Mouse (Mus musculus) left cerebral cortex, postnatal 36 days (tissue): ENCODE measurements at regions not wholly inside any gene's neighbourhood (a gene's known extent, or its start where the extent isn't known, plus 50 kb on each side); places are given as distances from the start of the nearest gene placed in this dataset.
A peak's percentile ranks its signal among the peaks of the same experiment; 100 is the strongest.

Source experiments
- DNase-seq, 2 experiments: peaks; one replicate each; pipeline ENCODE4 v3.0.0; 2021 to 2022; ENCODE audit warnings: low spot score in 2 of 2, mixed read lengths in 1 of 2
- intact Hi-C: fragments of 180-260 bp; cut with DNase I; formaldehyde crosslinking; loops from one replicate; pipeline ENCODE4 v1.15.1; 2025

- intact Hi-C loops, result no loop called here
Measured at GRCm38 (mm10) chr11:20968341-20968740, 122.8 kb upstream of the Peli1 start.

DNA sequence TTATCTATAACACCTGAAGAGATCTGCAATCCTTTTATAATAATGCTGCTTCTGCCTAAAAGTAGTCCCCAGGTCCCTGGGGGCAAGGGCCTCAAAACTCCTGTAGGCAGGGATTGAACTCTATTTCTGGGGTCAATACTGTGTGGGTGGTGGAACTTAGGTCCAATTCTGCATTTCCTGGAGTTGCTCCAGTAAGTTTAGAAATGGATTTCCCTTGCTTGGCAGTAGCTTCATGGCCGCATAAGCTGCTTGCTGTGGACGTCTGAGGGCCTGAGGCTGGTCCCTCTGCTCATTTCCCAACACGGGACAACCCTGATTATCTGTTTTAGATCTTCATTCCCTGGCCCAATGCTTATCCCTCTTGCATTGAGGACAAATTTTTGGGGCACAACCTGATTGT, 118.0 kb upstream of the Peli1 start:
- intact Hi-C loops, result no loop called here
- DNase-seq, result no peak

More at GRCm38 (mm10) chr11:20968341-20968740, 122.8 kb upstream of the Peli1 start:
- DNase-seq, result no peak

- no peak for DNase-seq
- intact Hi-C loops, result no loop called here
Measured at GRCm38 (mm10) chr11:20981588-20981987, 109.5 kb upstream of the Peli1 start.

DNA sequence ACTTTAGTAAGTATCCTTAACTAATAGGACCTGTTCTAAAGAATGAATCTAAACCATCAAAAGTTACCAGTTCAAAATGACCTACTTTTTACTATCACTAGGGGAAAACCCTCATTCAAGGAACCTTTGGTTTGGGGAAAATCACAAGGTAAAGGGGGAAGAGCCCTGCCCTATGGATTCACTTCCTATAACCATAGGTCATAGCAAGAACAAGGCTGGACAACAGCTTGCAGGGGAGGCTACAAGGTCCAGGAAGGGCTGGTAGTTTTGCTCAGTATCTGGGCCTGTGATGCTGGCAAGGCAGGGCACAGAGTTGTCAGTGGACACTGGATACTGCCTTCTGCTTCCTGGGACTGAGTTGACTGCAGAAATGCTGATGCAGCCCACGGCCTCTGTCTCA, 109.1 kb upstream of the Peli1 start:
- no peak for DNase-seq
- intact Hi-C loops, result no loop called here

- intact Hi-C loops, result no loop called here
- DNase-seq, result no peak
Measured at GRCm38 (mm10) chr11:20982500-20982899, 108.6 kb upstream of the Peli1 start.

DNA sequence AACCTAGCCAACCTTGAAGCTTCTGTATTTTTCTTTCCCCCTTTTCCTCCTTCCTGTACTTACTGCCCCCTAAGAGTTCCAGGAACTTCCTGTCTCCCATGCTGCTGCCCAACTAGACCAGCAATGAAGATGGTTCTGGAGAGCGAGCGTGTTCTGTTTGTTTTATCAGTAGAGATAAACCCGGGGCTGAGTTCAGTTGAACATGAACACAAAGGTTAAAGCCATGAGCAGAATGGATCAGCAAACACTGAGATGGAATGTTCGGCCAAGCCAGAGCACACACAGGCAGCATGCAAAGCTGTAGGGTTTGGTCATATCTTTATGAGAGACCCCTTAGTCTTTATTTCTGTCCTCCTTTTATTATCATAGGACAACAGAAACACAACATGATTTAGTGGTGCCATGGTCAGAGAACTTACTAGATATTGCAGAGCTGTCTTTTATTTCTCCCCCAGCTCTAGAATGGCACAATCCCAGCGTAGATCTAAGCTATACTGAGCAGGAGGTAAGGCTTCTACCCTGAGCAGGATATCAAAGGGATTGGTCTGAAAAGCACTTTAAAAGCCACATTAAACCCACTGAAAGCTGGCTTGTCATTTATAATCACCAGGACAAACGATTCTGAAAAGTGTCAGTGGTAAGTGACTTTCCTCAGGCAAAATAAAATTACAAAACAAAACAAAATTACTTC, 105.9 kb upstream of the Peli1 start:
- intact Hi-C loops, result no loop called here
- DNase-seq, result no peak

DNA sequence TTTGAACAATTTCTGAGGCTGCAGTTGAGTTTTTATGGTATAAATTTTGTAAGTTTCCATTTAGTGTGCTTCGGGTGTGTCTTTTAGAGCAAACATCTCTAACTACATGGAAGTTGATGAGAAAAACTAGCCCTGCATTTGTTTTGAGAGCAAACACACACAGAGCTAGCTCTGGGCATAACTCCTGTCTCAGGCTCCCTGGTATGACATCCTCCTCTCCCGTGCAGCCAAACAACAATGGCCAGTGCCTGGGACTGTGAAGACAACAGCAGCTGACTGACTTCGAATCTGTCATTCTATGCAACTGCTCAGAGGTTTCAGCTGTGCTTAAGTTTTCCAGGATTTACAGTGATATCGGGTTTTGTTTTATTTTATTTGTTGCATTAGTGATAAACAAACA, 105.3 kb upstream of the Peli1 start:
- intact Hi-C loops, result no loop called here
- no peak for DNase-seq

- DNase-seq, result no peak
- intact Hi-C loops, result no loop called here
Measured at GRCm38 (mm10) chr11:20987171-20987815, 103.8 kb upstream of the Peli1 start.

DNA sequence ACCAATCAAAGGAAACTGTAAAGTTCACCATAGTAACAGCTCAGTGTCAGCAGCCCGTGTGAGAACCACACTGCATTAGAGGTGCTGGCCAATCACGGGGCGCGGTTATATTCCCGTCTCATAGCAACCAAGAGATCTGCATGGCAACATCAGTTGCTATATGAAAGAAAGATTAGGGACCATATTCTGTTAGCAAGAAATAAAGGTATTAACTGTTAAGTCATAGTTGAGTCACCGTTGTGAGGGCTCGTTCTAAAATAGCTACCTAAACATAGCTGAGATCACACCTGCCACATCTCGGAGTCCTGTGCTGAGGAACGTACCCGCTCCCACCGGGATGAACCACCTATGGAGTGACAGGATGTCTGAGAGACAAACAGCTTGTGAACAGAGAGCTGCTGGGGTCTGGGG, 103.2 kb upstream of the Peli1 start:
- intact Hi-C loops, result no loop called here
- DNase-seq, result peak; percentile 61 to 67

- intact Hi-C loops, result no loop called here
- no peak for DNase-seq
Measured at GRCm38 (mm10) chr11:20988871-20989270, 102.2 kb upstream of the Peli1 start.

DNA sequence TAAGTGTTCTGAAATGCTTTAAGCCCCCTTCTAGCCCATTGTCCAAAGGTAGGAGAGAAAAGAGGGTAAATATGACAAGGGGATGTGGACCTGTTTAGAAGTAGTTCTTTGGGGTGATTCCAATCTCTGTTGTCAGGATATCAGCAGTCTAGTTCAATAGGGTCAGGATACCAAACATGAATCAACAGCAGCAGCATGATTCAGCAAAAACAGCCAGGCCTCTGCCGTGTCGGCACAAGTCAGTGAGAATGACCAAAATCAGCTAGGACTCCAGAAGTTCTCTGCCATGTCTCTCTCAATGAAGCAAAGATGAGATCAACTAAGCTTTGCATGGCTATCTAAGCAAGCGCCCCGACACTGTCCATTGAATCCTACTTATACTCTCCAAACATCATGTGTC, 97.5 kb upstream of the Peli1 start:
- intact Hi-C loops, result loop anchor here (5.0 to 10.0 kb wide), 3 partner anchors 76 to 181 kb away; partner anchors contain the start of gene Peli1
- no peak for DNase-seq

- intact Hi-C loops, result no loop called here
Measured at GRCm38 (mm10) chr11:21001400-21001799, 89.7 kb upstream of the Peli1 start.

GRCm38 (mm10) chr11:21007222-21007621, 83.9 kb upstream of the Peli1 start:
- no peak for DNase-seq
- intact Hi-C loops, result loop anchor here (5.0 kb wide), 1 partner anchor 85 kb away; the partner anchor contains the start of gene Peli1

More at GRCm38 (mm10) chr11:21001400-21001799, 89.7 kb upstream of the Peli1 start:
- DNase-seq, result no peak

DNA sequence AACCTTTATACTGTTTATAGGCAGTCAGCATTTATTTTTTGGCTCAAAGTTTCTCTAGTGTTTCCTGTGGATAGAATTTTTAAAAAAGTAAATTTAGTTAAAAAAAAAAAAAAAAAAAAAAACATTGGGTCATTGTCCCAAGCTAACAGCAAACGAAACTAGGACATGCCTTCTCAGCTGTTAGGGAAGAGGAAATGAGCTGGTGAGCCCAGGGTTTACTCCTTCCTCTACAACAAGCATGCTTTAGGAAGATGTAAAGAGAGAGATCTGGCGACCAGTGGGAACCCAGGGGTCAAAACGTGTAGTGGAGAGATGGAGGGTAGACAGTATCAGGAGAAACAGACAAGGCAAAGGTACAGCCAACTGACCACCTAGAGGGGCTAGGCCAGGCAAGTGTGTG, 81.6 kb upstream of the Peli1 start:
- no peak for DNase-seq
- intact Hi-C loops, result loop anchor here (5.0 kb wide), 1 partner anchor 83 kb away; the partner anchor contains the start of gene Peli1

- no peak for DNase-seq
- intact Hi-C loops, result no loop called here
Measured at GRCm38 (mm10) chr11:21010867-21011266, 80.2 kb upstream of the Peli1 start.

DNA sequence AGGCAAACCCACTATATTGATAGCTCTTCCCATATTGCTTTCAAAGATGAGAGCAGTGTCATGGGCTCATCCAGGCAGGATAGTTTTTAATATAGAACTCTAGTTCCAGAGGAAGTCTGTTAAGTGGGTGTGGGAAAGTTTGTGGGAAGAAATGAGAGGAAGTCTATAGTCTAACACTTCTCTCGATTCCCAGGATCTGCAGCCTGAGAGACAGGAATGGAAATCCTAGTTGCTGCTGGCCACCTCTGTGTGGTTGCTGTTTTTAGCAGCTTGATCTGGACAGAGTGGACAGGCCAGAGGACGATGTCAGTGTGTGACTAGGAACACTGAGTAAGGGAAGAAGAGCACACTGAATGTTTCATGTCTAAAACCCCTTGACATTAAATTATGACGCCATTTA, 76.8 kb upstream of the Peli1 start:
- intact Hi-C loops, result no loop called here
- no peak for DNase-seq

GRCm38 (mm10) chr11:21015536-21015935, 75.6 kb upstream of the Peli1 start:
- intact Hi-C loops, result no loop called here
- no peak for DNase-seq

DNA sequence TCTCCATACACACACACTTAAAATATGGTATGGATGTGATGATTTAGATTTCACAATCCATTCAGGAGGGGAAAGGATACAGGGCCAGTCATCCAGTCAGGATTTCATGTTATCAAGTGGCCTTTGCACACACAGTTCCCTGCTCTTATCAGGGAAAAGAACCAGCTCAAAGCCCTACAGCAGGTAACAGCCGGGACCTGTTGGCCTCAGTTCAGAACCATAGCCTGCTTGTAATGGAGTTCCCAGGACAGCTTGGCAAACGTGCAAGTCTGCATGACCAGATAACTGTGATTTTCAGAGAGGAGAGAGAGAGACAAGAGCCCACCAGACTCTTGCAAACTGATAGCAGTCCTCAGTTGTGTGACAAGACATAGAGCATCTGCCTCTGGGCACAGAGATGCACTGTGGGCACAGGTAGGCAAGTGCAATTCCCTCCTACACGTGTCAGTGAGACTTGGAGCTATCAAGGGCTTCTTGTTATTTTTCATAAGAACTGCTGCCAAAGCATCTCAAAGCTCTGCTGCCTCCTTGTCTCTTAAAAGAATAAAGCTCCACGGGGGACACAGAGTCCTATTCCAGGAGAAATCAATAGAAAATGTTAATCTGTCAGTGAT, 74.9 kb upstream of the Peli1 start:
- no peak for DNase-seq

DNA sequence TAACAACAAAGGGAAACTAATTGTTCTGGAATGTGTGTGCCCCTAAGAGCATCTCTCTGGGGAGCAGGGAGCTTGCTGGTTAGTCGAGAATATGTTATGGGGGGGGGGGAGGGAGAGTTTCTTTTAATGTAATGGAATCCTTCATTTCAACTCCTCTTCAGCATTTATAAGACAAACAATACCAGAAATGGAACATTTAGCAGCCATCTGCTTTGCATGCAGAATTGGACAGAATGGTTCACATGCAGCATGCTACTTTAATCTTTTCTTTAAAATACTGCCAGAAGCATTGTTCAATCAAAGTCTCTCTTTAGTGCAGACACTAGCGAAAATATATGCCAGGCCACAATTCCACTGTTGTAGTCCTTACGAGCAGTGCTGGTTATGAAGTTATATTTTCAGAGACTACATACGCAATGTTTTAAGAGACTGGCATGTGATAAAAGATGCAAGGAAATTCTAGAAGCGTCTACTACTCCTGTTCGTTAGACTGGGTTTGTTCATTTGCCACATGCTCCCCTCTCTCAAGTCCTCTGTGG, 74.2 kb upstream of the Peli1 start:
- DNase-seq, result no peak
- intact Hi-C loops, result no loop called here

More for the DNA sequence above, 74.9 kb upstream of the Peli1 start:
- intact Hi-C loops, result no loop called here

GRCm38 (mm10) chr11:21019829-21020228, 71.3 kb upstream of the Peli1 start:
- intact Hi-C loops, result no loop called here
- no peak for DNase-seq

DNA sequence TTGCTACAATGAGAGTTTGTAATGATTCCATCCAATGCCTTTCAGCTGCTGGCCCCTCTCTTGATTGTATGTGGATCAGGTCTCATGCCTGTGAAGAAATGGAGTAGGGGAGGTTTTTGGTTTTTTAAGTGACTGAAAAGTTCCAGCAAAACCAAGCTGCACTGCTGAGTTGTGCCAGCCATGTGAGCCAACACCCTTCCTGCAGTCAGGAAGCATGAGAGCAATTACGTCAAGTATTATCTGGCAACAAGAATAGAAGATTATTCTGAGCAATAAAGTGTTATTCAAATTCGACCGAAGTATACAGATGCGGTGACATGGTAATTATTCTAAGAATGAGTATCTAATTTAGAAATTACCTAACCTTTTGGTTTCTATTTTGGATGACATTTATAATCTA, 67.0 kb upstream of the Peli1 start:
- no peak for DNase-seq
- intact Hi-C loops, result no loop called here
